Mouse (Mus musculus) forebrain, embryonic 10.5 days (tissue): ENCODE measurements around the gene Trp53. TPM values are rescaled to one million over a fixed set of nuclear protein-coding genes. Genes with fewer than 3 reads are reported as not detected.
A peak's percentile ranks its signal among the peaks of the same experiment; 100 is the strongest.

Experiments used
- DNase-seq: peaks from one replicate; pipeline ENCODE4 v3.0.0-alpha.2; 2017; ENCODE audit warnings: low spot score; ENCODE audit errors: extremely low spot score
- H3K27ac ChIP-seq: fragments of 300-500 bp; sonication (generic); 2 replicates; pipeline ENCODE4 v1.5.1; 2016; ENCODE audit warnings: mild to moderate bottlenecking
- H3K27me3 ChIP-seq: fragments of 300-500 bp; sonication (generic); 2 replicates; pipeline ENCODE4 v1.6.1; 2016; ENCODE audit warnings: mild to moderate bottlenecking; ENCODE audit not compliant: poor library complexity, severe bottlenecking
- H3K36me3 ChIP-seq: fragments of 300-500 bp; sonication (generic); replicated peaks from 2 replicates; pipeline ENCODE4 v1.6.1; 2016; ENCODE audit warnings: mild to moderate bottlenecking, moderate library complexity
- H3K4me1 ChIP-seq: fragments of 300-500 bp; sonication (generic); 2 replicates; pipeline ENCODE4 v1.6.1; 2016
- H3K4me3 ChIP-seq: fragments of 300-500 bp; sonication (generic); 2 replicates; pipeline ENCODE4 v1.5.1; 2016; ENCODE audit warnings: mild to moderate bottlenecking, moderate library complexity
- H3K9me3 ChIP-seq: fragments of 300-500 bp; sonication (generic); 2 replicates; pipeline ENCODE4 v1.6.1; 2016; ENCODE audit warnings: mild to moderate bottlenecking, moderate library complexity
- WGBS: fragments of 180-500 bp; shearing (Covaris S2); methylation state at CpG from one replicate; pipeline ENCODE4 v1.1.7; 2016; 5-methylcytosine and 5-hydroxymethylcytosine counted together
- polyA plus RNA-seq: library from polyadenylated mRNA; unstranded; fragments of >200 nt; fragmentation: Nextera tagmentation; extraction: Ambion mirVana; gene quantifications from 2 replicates; pipeline ENCODE4 v1.2.1, GENCODE M21; 2016

The Trp53 gene
- polyA plus RNA-seq, 1 experiment from 2014 or later = 192 TPM

DNA sequence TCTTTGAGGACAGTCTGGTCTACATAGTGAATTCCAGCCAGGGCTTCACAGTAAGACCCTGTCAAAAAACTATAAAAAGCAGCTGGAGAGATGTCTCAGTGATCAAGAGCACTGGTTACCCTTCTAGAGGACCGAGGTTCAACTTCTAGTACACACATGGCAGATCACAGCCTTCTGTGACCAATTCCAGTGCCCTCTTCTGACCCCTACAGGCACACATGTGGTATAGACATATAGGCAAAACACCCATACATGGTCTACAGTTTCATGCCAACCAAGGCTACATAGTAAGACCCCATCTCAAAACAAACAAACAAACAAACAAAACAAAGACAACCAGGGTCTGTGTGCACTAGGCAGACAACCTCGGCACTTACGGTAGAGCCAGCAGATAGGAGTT lies 4.9 kb upstream of the Trp53 start:
- Histone ChIP-seq H3K4me1 (peaks cover 43% of the 10 kb centered on the region), H3K4me3 (no peak overlapping the region), H3K27ac (no peak overlapping the region), H3K27me3 (no peaks in the 10 kb centered on the region), H3K36me3 (peaks cover 75% of the 10 kb centered on the region), H3K9me3 (no peaks in the 10 kb centered on the region)
- DNase-seq = no peak
- WGBS = 74% methylated on average over 3 of the region's 3 CpGs

DNA sequence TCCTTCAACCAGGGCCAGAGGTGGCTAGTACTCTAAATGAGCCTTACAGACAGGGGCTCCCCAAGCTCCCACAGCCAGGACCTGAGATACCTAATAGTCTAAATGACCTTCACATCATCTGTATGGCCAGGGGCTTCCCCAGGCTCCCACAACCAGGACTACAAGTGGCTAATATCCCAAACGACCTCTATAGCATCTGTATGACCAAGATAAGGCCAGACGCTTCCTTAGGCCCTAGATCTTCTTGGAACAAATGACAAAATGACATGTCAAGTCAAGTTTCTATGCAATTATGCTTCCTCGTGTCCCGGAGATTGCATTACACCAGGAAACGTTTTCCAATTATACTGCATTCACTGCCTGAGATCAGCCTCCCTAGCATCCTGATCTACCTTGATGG lies 3.9 kb upstream of the Trp53 start:
- no peaks in the 10 kb centered on the region for H3K27me3 ChIP-seq
- H3K9me3 ChIP-seq = no peaks in the 10 kb centered on the region
- 83% methylated on average over 5 of the region's 5 CpGs for WGBS
- no peak for DNase-seq
- peaks cover 43% of the 10 kb centered on the region for H3K4me1 ChIP-seq
- H3K36me3 ChIP-seq = peaks cover 64% of the 10 kb centered on the region
- H3K4me3 ChIP-seq = 0 out of 2 replicates have a peak overlapping the region, but pooled peaks have one; percentile 89
- no peak overlapping the region for H3K27ac ChIP-seq

DNA sequence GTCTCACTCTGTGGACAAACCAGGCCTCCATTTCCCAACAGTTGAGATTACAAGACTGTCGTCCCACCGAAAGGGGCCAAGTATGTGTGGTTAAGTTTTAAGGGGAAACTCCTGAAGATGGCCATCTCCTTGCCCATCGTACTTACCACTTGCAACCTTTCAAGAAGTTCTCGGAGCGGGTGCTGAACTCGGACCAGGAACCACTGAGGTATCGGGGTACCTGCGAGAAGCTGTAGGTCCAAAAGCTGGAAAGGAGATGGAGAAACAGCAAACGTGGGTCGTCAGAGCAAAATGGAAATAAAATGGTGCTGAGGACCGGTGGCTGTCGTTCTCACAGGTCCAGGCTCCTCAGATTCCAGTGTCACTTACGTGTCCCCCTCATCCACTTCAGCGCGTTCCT lies 1.9 kb upstream of the Trp53 start:
- peaks cover 52% of the 10 kb centered on the region for H3K36me3 ChIP-seq
- peak overlapping the region; percentile 94 for H3K27ac ChIP-seq

DNA sequence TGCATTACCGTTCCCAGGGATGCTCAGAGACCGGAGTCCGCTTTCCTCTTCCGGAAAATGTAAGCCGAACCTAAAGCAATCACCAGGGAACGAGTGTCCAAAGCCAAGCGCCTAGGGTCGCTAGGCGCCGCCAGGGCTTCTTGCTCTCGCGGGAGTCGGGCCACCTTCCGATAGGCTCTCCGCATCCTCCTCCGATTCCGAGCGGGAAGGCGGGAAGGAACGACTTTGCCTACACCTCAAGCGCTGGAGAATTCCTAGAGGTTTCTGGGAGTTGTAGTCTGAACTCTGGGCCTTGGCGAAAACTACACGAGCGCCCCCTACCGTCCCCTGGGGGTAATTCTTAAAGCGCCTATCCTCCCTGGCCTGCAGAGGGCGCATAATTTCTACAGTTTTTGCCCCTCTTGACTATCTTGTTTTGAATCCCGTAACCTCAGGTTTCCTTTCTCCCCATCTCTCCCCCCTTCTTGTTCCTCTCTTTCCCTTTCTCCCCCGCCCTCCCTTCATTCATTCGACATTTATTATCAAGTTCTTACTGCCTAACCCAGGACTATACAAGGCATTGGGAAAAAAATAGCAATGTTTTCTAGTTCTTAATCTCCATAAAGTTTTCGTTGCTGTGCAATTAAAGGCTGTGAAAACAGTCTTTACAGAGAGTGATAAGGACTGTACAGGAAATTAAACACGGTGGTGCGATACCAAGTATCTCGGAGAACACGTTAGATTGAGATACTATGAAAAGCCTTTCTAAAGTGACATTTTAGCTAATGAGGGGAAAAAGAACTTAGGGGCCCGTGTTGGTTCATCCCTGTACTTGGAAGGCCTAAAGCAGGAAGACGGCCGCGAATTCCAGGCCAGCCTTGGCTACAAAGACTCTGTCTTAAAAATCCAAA lies 786 bp upstream of the Trp53 start:
- H3K4me1 ChIP-seq = peaks cover 63% of the 10 kb centered on the region
- no peaks in the 10 kb centered on the region for H3K9me3 ChIP-seq
- peak overlapping the region; percentile 89 for H3K4me3 ChIP-seq
- no peaks in the 10 kb centered on the region for H3K27me3 ChIP-seq
- H3K36me3 ChIP-seq = peaks cover 52% of the 10 kb centered on the region
- 3% methylated on average over 39 of the region's 39 CpGs for WGBS
- peak; percentile 98 for DNase-seq
- H3K27ac ChIP-seq = peak overlapping the region; percentile 94

More for the DNA sequence above, 1.9 kb upstream of the Trp53 start:
- Histone ChIP-seq H3K4me1 (peaks cover 58% of the 10 kb centered on the region), H3K27me3 (no peaks in the 10 kb centered on the region), H3K9me3 (no peaks in the 10 kb centered on the region), H3K4me3 (peak overlapping the region; percentile 89)
- DNase-seq = no peak
- WGBS = 15% methylated on average over 15 of the region's 15 CpGs

DNA sequence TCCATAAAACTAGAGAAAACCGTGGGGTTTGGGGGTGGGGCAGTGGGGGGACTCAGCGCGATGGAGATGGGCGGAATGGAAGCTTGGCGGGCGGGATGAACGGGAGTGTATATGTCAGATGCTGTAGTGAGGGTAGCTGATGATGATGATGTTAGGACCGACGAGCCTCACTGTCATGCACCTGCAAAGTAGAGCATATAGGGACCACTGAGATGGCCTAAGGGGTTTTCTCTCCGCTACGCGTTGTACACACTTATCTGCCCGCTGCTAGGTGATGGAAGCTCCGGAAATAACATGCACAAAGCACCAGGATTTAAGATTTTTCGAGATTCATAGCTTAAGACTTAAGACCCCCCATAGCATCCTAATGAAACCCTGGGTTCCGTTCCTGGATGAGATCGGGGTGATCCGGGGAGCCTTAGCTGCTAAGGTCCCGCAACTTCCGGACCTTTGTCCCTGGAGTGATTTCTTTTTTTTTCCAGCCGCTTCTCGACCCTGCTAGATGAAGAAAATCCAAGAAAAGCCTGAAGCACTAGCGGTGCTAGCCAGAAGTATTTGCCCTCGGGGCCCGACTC lies 500 bp downstream of the Trp53 start:
- H3K36me3 ChIP-seq = peaks cover 47% of the 10 kb centered on the region
- H3K4me1 ChIP-seq = peaks cover 70% of the 10 kb centered on the region
- no peaks in the 10 kb centered on the region for H3K27me3 ChIP-seq
- WGBS = under 1% methylated on average over 25 of the region's 25 CpGs
- H3K9me3 ChIP-seq = no peaks in the 10 kb centered on the region
- H3K4me3 ChIP-seq = peak overlapping the region; percentile 89
- peak; percentile 34 for DNase-seq
- H3K27ac ChIP-seq = peak overlapping the region; percentile 94

DNA sequence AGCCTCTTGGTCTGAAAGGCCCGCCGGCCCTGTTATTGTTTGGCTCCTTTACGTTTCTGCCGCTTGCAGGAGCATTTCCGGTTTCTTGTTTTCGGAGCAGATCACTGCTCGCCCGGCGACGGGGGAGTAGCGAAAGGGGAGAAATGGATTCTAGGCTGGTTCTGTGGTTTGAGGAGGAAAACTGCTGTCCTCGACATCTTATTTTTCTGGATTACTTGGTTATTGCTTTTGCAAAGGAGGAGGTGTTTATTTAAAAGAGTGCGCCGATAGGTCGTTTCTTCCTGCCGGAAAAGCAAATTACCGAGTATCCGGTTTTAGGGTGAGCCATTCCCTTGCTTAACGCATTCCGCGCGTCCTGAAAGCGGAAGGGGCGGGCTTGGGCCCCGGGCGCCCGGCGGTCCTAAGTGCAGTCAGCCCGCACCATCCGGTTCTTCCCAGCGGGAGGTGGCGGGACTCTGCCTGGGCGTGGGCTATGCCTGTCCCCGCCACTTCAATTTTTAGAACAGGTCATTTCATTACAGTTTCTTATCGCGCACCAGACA lies 1.1 kb downstream of the Trp53 start:
- DNase-seq = peak; percentile 91
- under 1% methylated on average over 36 of the region's 36 CpGs for WGBS
- H3K9me3 ChIP-seq = no peaks in the 10 kb centered on the region
- H3K36me3 ChIP-seq = peaks cover 45% of the 10 kb centered on the region
- peaks cover 65% of the 10 kb centered on the region for H3K4me1 ChIP-seq
- H3K4me3 ChIP-seq = peak overlapping the region; percentile 89
- no peaks in the 10 kb centered on the region for H3K27me3 ChIP-seq
- H3K27ac ChIP-seq = peak overlapping the region; percentile 94

DNA sequence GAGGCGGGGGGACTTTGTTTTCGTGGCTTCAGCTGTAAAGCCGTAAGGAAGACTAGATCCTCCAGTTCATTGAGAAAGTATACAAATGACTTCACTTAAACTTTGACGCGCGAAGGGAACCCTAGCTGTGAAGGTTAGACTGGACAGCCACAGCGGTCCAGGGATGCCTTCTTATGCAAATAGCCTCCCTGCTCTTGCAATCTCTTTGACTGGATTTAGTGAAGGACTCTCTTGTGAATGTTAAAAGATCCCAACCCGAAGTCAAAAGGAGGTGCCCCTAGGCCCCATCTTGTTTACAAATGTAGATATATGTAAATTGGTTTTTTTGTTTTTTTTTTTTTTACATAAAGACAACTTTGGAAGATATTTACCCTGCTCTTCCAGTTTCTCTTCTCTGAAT lies 1.7 kb downstream of the Trp53 start:
- WGBS = under 1% methylated on average over 8 of the region's 8 CpGs
- H3K9me3 ChIP-seq = no peaks in the 10 kb centered on the region
- peak overlapping the region; percentile 94 for H3K27ac ChIP-seq
- no peak for DNase-seq
- no peaks in the 10 kb centered on the region for H3K27me3 ChIP-seq
- H3K4me1 ChIP-seq = peaks cover 59% of the 10 kb centered on the region
- peaks cover 45% of the 10 kb centered on the region for H3K36me3 ChIP-seq
- H3K4me3 ChIP-seq = peak overlapping the region; percentile 89

DNA sequence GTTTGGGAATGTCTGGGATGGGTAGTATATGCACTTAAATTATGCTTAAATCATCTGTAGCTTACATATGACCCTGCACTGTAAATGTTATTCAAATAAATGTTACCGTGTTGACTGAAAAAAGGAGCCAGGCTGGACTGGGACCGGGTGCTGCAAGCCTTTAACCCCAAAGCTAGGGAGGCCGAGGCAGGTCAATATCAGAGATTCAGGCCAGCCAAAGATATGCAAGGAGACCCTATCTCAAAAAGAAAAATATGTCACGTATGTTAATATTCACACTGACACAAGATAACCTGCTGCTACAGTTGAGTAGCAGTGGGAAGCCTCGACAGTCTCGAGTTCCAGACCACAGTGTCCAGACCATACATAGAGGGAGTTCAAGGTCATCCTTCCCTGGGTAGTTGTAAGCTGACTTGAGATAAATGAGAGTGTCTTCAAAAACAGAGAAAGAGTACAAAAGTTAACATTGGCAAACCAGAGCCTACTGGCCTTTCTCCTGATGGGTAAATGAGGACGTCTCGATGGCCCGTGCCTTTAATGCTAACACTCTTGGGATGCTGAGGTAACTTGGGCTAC lies 2.2 kb downstream of the Trp53 start:
- Histone ChIP-seq H3K4me3 (peak overlapping the region; percentile 89), H3K9me3 (no peaks in the 10 kb centered on the region), H3K27me3 (no peaks in the 10 kb centered on the region), H3K36me3 (peaks cover 45% of the 10 kb centered on the region), H3K4me1 (peaks cover 54% of the 10 kb centered on the region), H3K27ac (peak overlapping the region; percentile 94)
- no peak for DNase-seq
- WGBS = 67% methylated on average over 9 of the region's 9 CpGs

DNA sequence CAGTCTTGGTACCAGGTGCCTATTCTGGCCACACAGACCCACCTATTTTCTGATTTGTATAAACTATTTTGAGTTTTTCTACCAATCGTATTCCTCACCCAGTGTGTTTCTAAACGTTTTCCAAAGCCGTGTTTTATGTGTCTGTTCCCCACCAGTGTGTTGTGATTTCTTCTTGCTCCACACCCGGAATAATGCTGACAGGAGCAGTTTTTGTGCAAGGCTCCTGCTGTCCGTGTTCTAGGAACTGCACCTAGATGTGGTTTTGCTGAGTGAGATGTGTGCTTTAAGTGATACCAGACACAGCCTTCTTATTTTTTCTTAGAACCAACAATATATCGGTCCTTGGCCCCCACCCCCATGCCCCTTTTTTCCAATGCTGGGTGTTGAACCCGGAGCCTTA lies 3.8 kb downstream of the Trp53 start:
- no peak for DNase-seq
- H3K27me3 ChIP-seq = no peaks in the 10 kb centered on the region
- no peaks in the 10 kb centered on the region for H3K9me3 ChIP-seq
- no peak overlapping the region for H3K27ac ChIP-seq
- peaks cover 39% of the 10 kb centered on the region for H3K4me1 ChIP-seq
- 88% methylated on average over 7 of the region's 7 CpGs for WGBS
- peaks cover 57% of the 10 kb centered on the region for H3K36me3 ChIP-seq
- H3K4me3 ChIP-seq = no peak overlapping the region

DNA sequence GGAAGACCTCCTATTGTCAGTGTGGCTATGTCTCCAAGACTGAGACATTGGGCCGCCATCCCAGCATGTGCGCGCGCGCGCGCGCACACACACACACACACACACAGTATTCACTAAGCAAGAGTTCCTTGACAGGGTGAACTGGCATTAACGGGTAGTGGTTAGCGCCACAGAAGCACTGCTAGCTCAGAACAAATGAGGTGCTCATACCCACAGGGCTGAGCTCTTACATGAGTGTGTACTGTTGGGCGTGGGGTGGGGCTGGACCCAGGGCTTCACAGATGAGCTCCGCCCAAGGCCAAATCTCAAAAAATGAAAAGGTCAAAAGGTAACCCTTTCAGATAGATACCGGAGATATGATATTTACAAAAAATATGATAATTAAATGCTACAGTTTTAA lies 4.8 kb downstream of the Trp53 start:
- Histone ChIP-seq H3K36me3 (peaks cover 67% of the 10 kb centered on the region), H3K27ac (no peak overlapping the region), H3K4me1 (peaks cover 33% of the 10 kb centered on the region), H3K9me3 (no peaks in the 10 kb centered on the region), H3K27me3 (no peaks in the 10 kb centered on the region), H3K4me3 (no peak overlapping the region; the same call in 1 of the 2 replicates)
- no peak for DNase-seq
- 96% methylated on average over 13 of the region's 13 CpGs for WGBS

DNA sequence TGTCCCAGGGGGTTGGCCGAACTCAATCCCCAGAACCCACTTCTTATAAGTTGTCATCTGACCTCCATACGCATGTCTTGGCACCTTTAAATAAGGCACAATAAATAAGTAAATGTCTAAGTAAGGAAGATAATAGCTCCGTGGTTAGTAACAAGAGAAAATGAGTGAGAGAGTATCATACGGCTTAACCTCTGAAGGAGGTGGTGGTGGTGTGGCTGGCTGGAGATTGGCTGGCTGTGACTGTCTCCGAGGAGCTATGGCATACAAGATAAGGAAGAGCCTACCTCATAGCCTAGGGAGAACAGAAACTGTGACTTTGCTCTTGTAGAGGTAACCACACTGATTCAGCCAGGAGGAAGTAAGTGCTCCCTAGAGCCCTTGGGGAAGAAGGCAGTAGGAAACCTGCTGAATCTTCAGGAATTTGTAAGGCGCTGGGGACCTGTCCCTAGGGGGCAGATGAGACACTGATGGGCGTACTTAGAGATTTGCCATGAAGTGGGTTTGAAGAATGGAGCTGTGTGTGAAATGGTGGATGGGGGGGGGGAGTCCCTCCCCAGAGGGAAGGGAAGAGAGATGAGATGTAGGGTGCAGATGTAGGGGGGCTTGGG lies 5.7 kb downstream of the Trp53 start:
- peaks cover 76% of the 10 kb centered on the region for H3K36me3 ChIP-seq
- no peaks in the 10 kb centered on the region for H3K27me3 ChIP-seq
- 82% methylated on average over 7 of the region's 7 CpGs for WGBS

DNA sequence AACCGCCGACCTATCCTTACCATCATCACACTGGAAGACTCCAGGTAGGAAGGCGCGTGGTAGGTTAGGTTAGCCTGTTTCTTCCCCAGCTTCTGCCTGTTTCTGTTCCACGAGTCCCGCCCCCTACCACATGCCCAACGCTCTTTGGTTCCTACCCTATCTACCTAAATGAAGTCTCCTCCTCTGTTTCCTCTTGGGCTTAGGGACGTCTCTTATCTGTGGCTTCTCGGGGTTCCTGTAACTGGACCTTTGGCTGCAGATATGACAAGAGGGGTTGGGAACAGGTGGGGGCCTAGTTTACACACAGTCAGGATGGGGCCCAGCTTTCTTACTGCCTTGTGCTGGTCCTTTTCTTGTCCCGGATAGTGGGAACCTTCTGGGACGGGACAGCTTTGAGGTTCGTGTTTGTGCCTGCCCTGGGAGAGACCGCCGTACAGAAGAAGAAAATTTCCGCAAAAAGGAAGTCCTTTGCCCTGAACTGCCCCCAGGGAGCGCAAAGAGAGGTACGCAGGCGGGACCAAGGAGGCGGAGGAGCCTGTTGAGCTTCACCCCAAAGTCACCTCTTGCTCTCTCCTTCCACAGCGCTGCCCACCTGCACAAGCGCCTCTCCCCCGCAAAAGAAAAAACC lies 9.2 kb downstream of the Trp53 start:
- Histone ChIP-seq H3K9me3 (no peaks in the 10 kb centered on the region), H3K27ac (no peak overlapping the region), H3K4me3 (no peak overlapping the region), H3K4me1 (peaks cover 14% of the 10 kb centered on the region), H3K36me3 (peaks cover 91% of the 10 kb centered on the region), H3K27me3 (no peaks in the 10 kb centered on the region)
- no peak for DNase-seq
- 92% methylated on average over 22 of the region's 22 CpGs for WGBS

More for the DNA sequence above, 5.7 kb downstream of the Trp53 start:
- DNase-seq = no peak
- H3K27ac ChIP-seq = no peak overlapping the region
- H3K4me1 ChIP-seq = peaks cover 30% of the 10 kb centered on the region
- H3K4me3 ChIP-seq = no peak overlapping the region
- no peaks in the 10 kb centered on the region for H3K9me3 ChIP-seq
